Mouse (Mus musculus) gonadal fat pad, adult 2 months (tissue): ENCODE results near the gene Shc2. TPM values are rescaled to one million over a fixed set of nuclear protein-coding genes. Genes with fewer than 3 reads are reported as not detected.

ENCODE experiments used
- DNase-seq: peaks from one replicate; pipeline ENCODE4 v3.0.0-alpha.2; 2012; ENCODE audit warnings: low read depth
- polyA plus RNA-seq: library from polyadenylated mRNA; depleted of rRNA; stranded (reverse); fragments of >200 nt; gene quantifications from 2 replicates; pipeline ENCODE4 v1.2.3, GENCODE M21; 2012

Gene Shc2
- polyA plus RNA-seq, 1 experiment = 5.2 TPM

- DNase-seq = no peak
These were observed 31.3 kb upstream of the Shc2 start, which contains the start of gene Tpgs1 for GRCm38 (mm10) chr10:79668771-79669575. Tpgs1 (plus strand) TSS chr10:79669369.

GRCm38 (mm10) chr10:79668076-79668475 lies 30.4 kb upstream of the Shc2 start:
- no peak for DNase-seq

GRCm38 (mm10) chr10:79666493-79666892 lies 28.8 kb upstream of the Shc2 start:
- no peak for DNase-seq

- no peak for DNase-seq
These were observed 27.3 kb upstream of the Shc2 start for GRCm38 (mm10) chr10:79665051-79665450.

- no peak for DNase-seq
These were observed 26.5 kb upstream of the Shc2 start, which contains the start of gene Madcam1 for GRCm38 (mm10) chr10:79664131-79664665. Madcam1 (plus strand) TSS chr10:79664559.

GRCm38 (mm10) chr10:79661861-79662260 lies 24.1 kb upstream of the Shc2 start:
- DNase-seq = no peak

- no peak for DNase-seq
These were observed 22.6 kb upstream of the Shc2 start for GRCm38 (mm10) chr10:79660298-79660697.

- no peak for DNase-seq
These were observed 21.1 kb upstream of the Shc2 start for GRCm38 (mm10) chr10:79658829-79659228.

GRCm38 (mm10) chr10:79654946-79655395 lies 17.3 kb upstream of the Shc2 start:
- no peak for DNase-seq

GRCm38 (mm10) chr10:79652789-79653188 lies 15.1 kb upstream of the Shc2 start:
- no peak for DNase-seq

- DNase-seq = no peak
These were observed 11.5 kb upstream of the Shc2 start for GRCm38 (mm10) chr10:79649070-79649751.

GRCm38 (mm10) chr10:79645711-79646110 lies 8.0 kb upstream of the Shc2 start, which contains the start of gene Odf3l2:
Odf3l2 (minus strand) TSS chr10:79645738.
- no peak for DNase-seq

- DNase-seq = no peak
These were observed 927 bp upstream of the Shc2 start for GRCm38 (mm10) chr10:79638486-79639204.

- no peak for DNase-seq
These were observed 1.4 kb downstream of the Shc2 start for GRCm38 (mm10) chr10:79636287-79636686.

GRCm38 (mm10) chr10:79633006-79633777 lies 4.5 kb downstream of the Shc2 start:
- DNase-seq = no peak

GRCm38 (mm10) chr10:79631432-79631831 lies 6.3 kb downstream of the Shc2 start:
- DNase-seq = no peak

- no peak for DNase-seq
These were observed 9.3 kb downstream of the Shc2 start for GRCm38 (mm10) chr10:79628377-79628776.

GRCm38 (mm10) chr10:79626156-79626555 lies 11.6 kb downstream of the Shc2 start:
- DNase-seq = no peak

GRCm38 (mm10) chr10:79625398-79625797 lies 12.3 kb downstream of the Shc2 start:
- no peak for DNase-seq

GRCm38 (mm10) chr10:79623950-79624349 lies 13.8 kb downstream of the Shc2 start:
- DNase-seq = no peak

- no peak for DNase-seq
These were observed 21.3 kb downstream of the Shc2 start for GRCm38 (mm10) chr10:79616376-79616775.
